Mouse (Mus musculus) MEL (cell line): ENCODE data around the gene Stx1a.

ENCODE experiments used
- CTCF ChIP-seq, 3 experiments: IDR thresholded peaks in 2 of 3; conservative IDR thresholded peaks in 1 of 3; 2 replicates each; pipeline ENCODE4 v1.5.1; 2011 to 2012; ENCODE audit warnings: low read length in 3 of 3, low read depth in 2 of 3, mild to moderate bottlenecking in 2 of 3, improper control_type of control experiment in 1 of 3, inconsistent platforms in 1 of 3, mixed read lengths in 1 of 3, moderate library complexity in 1 of 3; ENCODE audit not compliant: control insufficient read depth in 1 of 3, insufficient read depth in 1 of 3, poor library complexity in 1 of 3, severe bottlenecking in 1 of 3
- POLR2A ChIP-seq, 2 experiments: IDR thresholded peaks; 2 replicates each; pipeline ENCODE4 v1.6.1; 2011 to 2012; ENCODE audit warnings: low read length in 2 of 2, mild to moderate bottlenecking in 2 of 2, control low read depth in 1 of 2, improper control_type of control experiment in 1 of 2, low read depth in 1 of 2, moderate library complexity in 1 of 2; ENCODE audit not compliant: control insufficient read depth in 1 of 2, insufficient read depth in 1 of 2, poor library complexity in 1 of 2

DNA sequence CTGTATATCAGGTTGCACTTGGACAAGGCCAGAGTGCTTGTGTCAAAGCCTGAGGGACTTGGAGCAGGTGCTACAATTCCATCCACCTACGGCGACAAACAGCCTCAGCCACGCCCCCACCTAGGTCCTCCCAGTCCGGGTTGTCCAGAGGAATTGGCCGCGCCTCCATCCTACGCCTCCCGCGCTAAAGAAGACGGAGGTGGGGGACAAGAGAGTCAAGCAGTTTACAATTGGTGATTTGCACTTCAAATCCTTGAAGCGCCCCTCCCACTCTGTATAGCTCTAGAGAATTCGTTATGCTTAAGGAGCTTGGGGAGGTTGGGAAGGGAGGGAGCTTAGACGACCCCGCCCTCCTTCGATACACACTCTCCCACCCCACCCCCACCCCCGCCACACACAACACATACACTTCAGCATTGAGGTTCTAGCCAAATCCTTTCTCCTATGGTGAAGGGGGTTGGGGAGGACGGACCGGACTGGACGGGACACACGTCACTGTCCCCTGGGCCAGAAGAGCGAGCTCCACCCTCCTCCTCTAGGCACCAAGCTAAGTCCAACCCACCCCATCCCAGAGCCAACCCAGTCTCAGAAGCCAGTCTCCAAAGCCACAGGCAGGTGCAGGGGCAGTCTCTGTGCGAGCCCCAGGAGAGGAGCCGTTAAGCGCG lies 37.5 kb upstream of the Stx1a start, which contains the start of gene Cldn3:
- TF ChIP-seq POLR2A (IDR thresholded peaks at IDR 0.05; ENCODE audit: control insufficient read depth in 1 of 2, insufficient read depth in 1 of 2, low read depth in 1 of 2, low read length in 2 of 2, poor library complexity in 1 of 2) (no peak), CTCF (IDR thresholded peaks at IDR 0.05 in 2 of 3, conservative IDR thresholded peaks at IDR 0.05 in 1 of 3; ENCODE audit: control insufficient read depth in 1 of 3, insufficient read depth in 1 of 3, low read depth in 2 of 3, low read length in 3 of 3, poor library complexity in 1 of 3, severe bottlenecking in 1 of 3) (no peak)
